Mouse (Mus musculus) kidney, postnatal 36 days (tissue): ENCODE measurements at regions not wholly inside any gene's neighbourhood (a gene's known extent, or its start where the extent isn't known, plus 50 kb on each side); places are given as distances from the start of the nearest gene placed in this dataset.
"Not testable (repeated sequence)": the region's sequence is repeated elsewhere in the genome, so short reads cannot be mapped to it uniquely, and the experiment has no call there.

Source experiments
- DNase-seq, 2 experiments: peaks; one replicate each; pipeline ENCODE4 v3.0.0; 2021 to 2022; ENCODE audit warnings: mixed read lengths in 2 of 2

- DNase-seq = no peak
These were observed 133.0 kb upstream of the Plcb4 start for GRCm38 (mm10) chr2:135525779-135526178.

GRCm38 (mm10) chr2:135529619-135530018, 129.2 kb upstream of the Plcb4 start:
- DNase-seq = no peak

GRCm38 (mm10) chr2:135536303-135536871, 122.4 kb upstream of the Plcb4 start:
- DNase-seq = peak; percentile 14 to 29

GRCm38 (mm10) chr2:135538022-135538421, 120.8 kb upstream of the Plcb4 start:
- DNase-seq = no peak

- DNase-seq = no peak
These were observed 117.8 kb upstream of the Plcb4 start for GRCm38 (mm10) chr2:135541058-135541457.

GRCm38 (mm10) chr2:135541930-135542329, 116.9 kb upstream of the Plcb4 start:
- no peak for DNase-seq

GRCm38 (mm10) chr2:135544882-135545281, 113.9 kb upstream of the Plcb4 start:
- no peak for DNase-seq

- no peak for DNase-seq
These were observed 110.8 kb upstream of the Plcb4 start for GRCm38 (mm10) chr2:135547966-135548365.

GRCm38 (mm10) chr2:135553031-135553430, 105.8 kb upstream of the Plcb4 start:
- DNase-seq = peak in 1 of 2 experiments; percentile 46

- not testable (repeated sequence) for DNase-seq
These were observed 100.8 kb upstream of the Plcb4 start for GRCm38 (mm10) chr2:135558026-135558425.

GRCm38 (mm10) chr2:135559328-135559727, 99.5 kb upstream of the Plcb4 start:
- DNase-seq = peak; percentile 8 to 26

GRCm38 (mm10) chr2:135559933-135560710, 98.7 kb upstream of the Plcb4 start:
- peak; percentile 17 to 59 for DNase-seq

- DNase-seq = no peak
These were observed 98.0 kb upstream of the Plcb4 start for GRCm38 (mm10) chr2:135560856-135561255.

- peak; percentile 31 to 79 for DNase-seq
These were observed 97.1 kb upstream of the Plcb4 start for GRCm38 (mm10) chr2:135561716-135562115.

GRCm38 (mm10) chr2:135562140-135562890, 96.5 kb upstream of the Plcb4 start:
- peak; percentile 49 to 66 for DNase-seq

- no peak for DNase-seq
These were observed 94.6 kb upstream of the Plcb4 start for GRCm38 (mm10) chr2:135564231-135564630.

GRCm38 (mm10) chr2:135568350-135568749, 90.5 kb upstream of the Plcb4 start:
- no peak for DNase-seq

- peak in 1 of 2 experiments; percentile 20 for DNase-seq
These were observed 87.2 kb upstream of the Plcb4 start for GRCm38 (mm10) chr2:135571599-135571998.

- no peak for DNase-seq
These were observed 81.6 kb upstream of the Plcb4 start for GRCm38 (mm10) chr2:135577228-135577627.

- peak; percentile 31 to 45 for DNase-seq
These were observed 80.7 kb upstream of the Plcb4 start for GRCm38 (mm10) chr2:135578135-135578534.

- no peak for DNase-seq
These were observed 79.3 kb upstream of the Plcb4 start for GRCm38 (mm10) chr2:135579514-135579913.

- no peak for DNase-seq
These were observed 78.8 kb upstream of the Plcb4 start for GRCm38 (mm10) chr2:135580051-135580450.

- DNase-seq = no peak
These were observed 76.5 kb upstream of the Plcb4 start for GRCm38 (mm10) chr2:135582341-135582740.

- DNase-seq = no peak
These were observed 52.5 kb upstream of the Plcb4 start for GRCm38 (mm10) chr2:135606306-135606705.
